Mouse (Mus musculus) myocyte (in vitro differentiated cells): Measurements from ENCODE around the gene Kif12. TPM values are rescaled to one million over a fixed set of nuclear protein-coding genes. Genes with fewer than 3 reads are reported as not detected.

ENCODE experiments used
- H3K27me3 ChIP-seq: one replicate; pipeline ENCODE4 v1.6.1; 2011; ENCODE audit not compliant: control insufficient read depth, insufficient read depth, insufficient read length
- H3K36me3 ChIP-seq: one replicate; pipeline ENCODE4 v1.6.1; 2011; ENCODE audit not compliant: control insufficient read depth, insufficient read depth
- H3K4me2 ChIP-seq: one replicate; pipeline ENCODE4 v1.6.1; 2011; ENCODE audit warnings: low read depth, control low read depth
- H3K4me3 ChIP-seq: one replicate; pipeline ENCODE4 v1.5.1; 2011; ENCODE audit warnings: mild to moderate bottlenecking, control low read depth, moderate library complexity
- H3K79me2 ChIP-seq: one replicate; pipeline ENCODE4 v1.6.1; 2011; ENCODE audit not compliant: control insufficient read depth, insufficient read depth
- H3ac ChIP-seq: one replicate; pipeline ENCODE4 v1.6.1; 2011; ENCODE audit not compliant: control insufficient read depth, insufficient read length
- CEBPB ChIP-seq: IDR thresholded peaks from 2 replicates; pipeline ENCODE4 v1.6.1; 2011; ENCODE audit warnings: mild to moderate bottlenecking, moderate library complexity; ENCODE audit not compliant: poor library complexity, insufficient read depth, severe bottlenecking
- E2F4 ChIP-seq: IDR thresholded peaks from one replicate; pipeline ENCODE4 v1.6.1; 2011; ENCODE audit warnings: mild to moderate bottlenecking, control low read depth, moderate library complexity; ENCODE audit not compliant: insufficient read depth
- MAX ChIP-seq: IDR thresholded peaks from one replicate; pipeline ENCODE4 v1.6.1; 2011; ENCODE audit warnings: low read depth, mild to moderate bottlenecking, control low read depth
- MYOD1 ChIP-seq, 3 experiments: IDR thresholded peaks; one replicate each; pipeline ENCODE4 v1.6.1; 2011; ENCODE audit warnings: control low read depth in 2 of 3, low read depth in 2 of 3, mild to moderate bottlenecking in 2 of 3, moderate library complexity in 1 of 3; ENCODE audit not compliant: insufficient read length in 2 of 3, control insufficient read depth in 1 of 3
- MYOG ChIP-seq, 3 experiments: IDR thresholded peaks; one replicate each; pipeline ENCODE4 v1.6.1; 2011; ENCODE audit warnings: control low read depth in 2 of 3, low read depth in 2 of 3, mild to moderate bottlenecking in 2 of 3; ENCODE audit not compliant: insufficient read length in 2 of 3, control insufficient read depth in 1 of 3, insufficient read depth in 1 of 3
- POLR2A ChIP-seq: IDR thresholded peaks from one replicate; pipeline ENCODE4 v1.6.1; 2011; ENCODE audit warnings: low read depth, mild to moderate bottlenecking, control low read depth, moderate library complexity; ENCODE audit not compliant: insufficient read length
- POLR2AphosphoS2 ChIP-seq: IDR thresholded peaks from one replicate; pipeline ENCODE4 v1.6.1; 2011; ENCODE audit warnings: low read depth, control low read depth; ENCODE audit not compliant: insufficient read length
- REST ChIP-seq: IDR thresholded peaks from one replicate; pipeline ENCODE4 v1.6.1; 2011; ENCODE audit warnings: mild to moderate bottlenecking, control low read depth, moderate library complexity; ENCODE audit not compliant: insufficient read depth, insufficient read length
- SRF ChIP-seq: IDR thresholded peaks from one replicate; pipeline ENCODE4 v1.6.1; 2011; ENCODE audit warnings: low read depth; ENCODE audit not compliant: control insufficient read depth, insufficient read length
- TCF12 ChIP-seq: IDR thresholded peaks from one replicate; pipeline ENCODE4 v1.6.1; 2011; ENCODE audit warnings: mild to moderate bottlenecking, control low read depth; ENCODE audit not compliant: poor library complexity, insufficient read depth, severe bottlenecking
- TCF3 ChIP-seq: IDR thresholded peaks from one replicate; pipeline ENCODE4 v1.6.1; 2011; ENCODE audit warnings: low read depth, control low read depth; ENCODE audit not compliant: insufficient read length
- USF1 ChIP-seq: IDR thresholded peaks from one replicate; pipeline ENCODE4 v1.6.1; 2011; ENCODE audit warnings: low read depth, mild to moderate bottlenecking, control low read depth, moderate library complexity
- polyA plus RNA-seq: library from polyadenylated mRNA; unstranded; fragments of >200 nt; fragmentation: generic; extraction: Trizol; gene quantifications from one replicate; pipeline ENCODE4 v1.2.1, GENCODE M21; 2012; ENCODE audit warnings: missing spikeins

Gene Kif12
- polyA plus RNA-seq, 1 experiment: not detected

- Histone ChIP-seq H3K36me3 (no peaks in the 10 kb centered on the region), H3ac (no peak overlapping the region), H3K79me2 (no peaks in the 10 kb centered on the region), H3K27me3 (peaks cover 22% of the 10 kb centered on the region), H3K4me2 (no peak overlapping the region), H3K4me3 (no peak overlapping the region)
- TF ChIP-seq MYOG (IDR thresholded peaks at IDR 0.05; ENCODE audit: control insufficient read depth in 1 of 3, insufficient read depth in 1 of 3, insufficient read length in 2 of 3, low read depth in 2 of 3) (no peak), POLR2AphosphoS2 (no peak), USF1 (no peak), CEBPB (no peak), TCF3 (no peak), TCF12 (no peak), POLR2A (no peak), MYOD1 (IDR thresholded peaks at IDR 0.05; ENCODE audit: control insufficient read depth in 1 of 3, insufficient read length in 2 of 3, low read depth in 2 of 3) (no peak), SRF (no peak)
Measured at GRCm38 (mm10) chr4:63186281-63186870, 14.4 kb upstream of the Kif12 start.

- Histone ChIP-seq H3ac (no peak overlapping the region), H3K79me2 (no peaks in the 10 kb centered on the region), H3K27me3 (peaks cover 7% of the 10 kb centered on the region), H3K4me2 (no peak overlapping the region), H3K36me3 (no peaks in the 10 kb centered on the region), H3K4me3 (no peak overlapping the region)
- TF ChIP-seq MYOD1 (IDR thresholded peaks at IDR 0.05; ENCODE audit: control insufficient read depth in 1 of 3, insufficient read length in 2 of 3, low read depth in 2 of 3) (no peak), CEBPB (no peak), SRF (no peak), MYOG (IDR thresholded peaks at IDR 0.05; ENCODE audit: control insufficient read depth in 1 of 3, insufficient read depth in 1 of 3, insufficient read length in 2 of 3, low read depth in 2 of 3) (no peak), POLR2AphosphoS2 (no peak), TCF12 (no peak), USF1 (no peak), E2F4 (no peak), POLR2A (no peak), MAX (no peak), REST (no peak), TCF3 (no peak)
Measured at GRCm38 (mm10) chr4:63181556-63181955, 9.6 kb upstream of the Kif12 start.

GRCm38 (mm10) chr4:63171122-63171521 lies 809 bp downstream of the Kif12 start:
- no peaks in the 10 kb centered on the region for H3K36me3 ChIP-seq
- H3ac ChIP-seq: no peak overlapping the region
- H3K27me3 ChIP-seq: peaks cover 24% of the 10 kb centered on the region
- no peak overlapping the region for H3K4me2 ChIP-seq
- H3K4me3 ChIP-seq: no peak overlapping the region
- TF ChIP-seq TCF3 (no peak), POLR2AphosphoS2 (no peak), CEBPB (no peak), MYOG (IDR thresholded peaks at IDR 0.05; ENCODE audit: control insufficient read depth in 1 of 3, insufficient read depth in 1 of 3, insufficient read length in 2 of 3, low read depth in 2 of 3) (no peak), MYOD1 (IDR thresholded peaks at IDR 0.05; ENCODE audit: control insufficient read depth in 1 of 3, insufficient read length in 2 of 3, low read depth in 2 of 3) (no peak), SRF (no peak), MAX (no peak), REST (no peak), E2F4 (no peak), TCF12 (no peak), POLR2A (no peak), USF1 (no peak)
- H3K79me2 ChIP-seq: no peaks in the 10 kb centered on the region

- Histone ChIP-seq H3K4me2 (no peak overlapping the region), H3K36me3 (no peaks in the 10 kb centered on the region), H3K79me2 (no peaks in the 10 kb centered on the region), H3ac (no peak overlapping the region), H3K27me3 (peaks cover 24% of the 10 kb centered on the region), H3K4me3 (no peak overlapping the region)
- TF ChIP-seq MYOG (IDR thresholded peaks at IDR 0.05; ENCODE audit: control insufficient read depth in 1 of 3, insufficient read depth in 1 of 3, insufficient read length in 2 of 3, low read depth in 2 of 3) (no peak), USF1 (no peak), E2F4 (no peak), REST (no peak), POLR2A (no peak), TCF3 (no peak), SRF (no peak)
Measured at GRCm38 (mm10) chr4:63170061-63170460, 1.9 kb downstream of the Kif12 start.

- TF ChIP-seq TCF3: no peak
- TF ChIP-seq CEBPB: no peak
- no peak for TF ChIP-seq POLR2A
- TF ChIP-seq MAX: no peak
- TF ChIP-seq SRF: no peak
- TF ChIP-seq MYOD1 (IDR thresholded peaks at IDR 0.05; ENCODE audit: control insufficient read depth in 1 of 3, insufficient read length in 2 of 3, low read depth in 2 of 3): no peak
- TF ChIP-seq POLR2AphosphoS2: no peak
- no peak for TF ChIP-seq USF1
- TF ChIP-seq TCF12: no peak
- TF ChIP-seq E2F4: no peak
- no peak for TF ChIP-seq REST
- TF ChIP-seq MYOG (IDR thresholded peaks at IDR 0.05; ENCODE audit: control insufficient read depth in 1 of 3, insufficient read depth in 1 of 3, insufficient read length in 2 of 3, low read depth in 2 of 3): no peak
- Histone ChIP-seq H3K4me3 (no peak overlapping the region), H3ac (no peak overlapping the region), H3K4me2 (no peak overlapping the region), H3K27me3 (peaks cover 20% of the 10 kb centered on the region), H3K79me2 (no peaks in the 10 kb centered on the region), H3K36me3 (no peaks in the 10 kb centered on the region)
Measured at GRCm38 (mm10) chr4:63166323-63166722, 5.6 kb downstream of the Kif12 start.
